Mouse (Mus musculus) liver, postnatal 0 days (tissue): ENCODE measurements around the gene Gm20388. TPM values are rescaled to one million over a fixed set of nuclear protein-coding genes. Genes with fewer than 3 reads are reported as not detected.
A peak's percentile ranks its signal among the peaks of the same experiment; 100 is the strongest.
"Not testable (repeated sequence)": the region's sequence is repeated elsewhere in the genome, so short reads cannot be mapped to it uniquely, and the experiment has no call there.

Experiments used
- ATAC-seq: fragments of 200-750 bp; cut with Nextera tagmentation; 2 replicates; pipeline ENCODE4 v1.8.0; 2017; ENCODE audit warnings: mild to moderate bottlenecking, moderate library complexity
- DNase-seq: peaks from one replicate; pipeline ENCODE4 v3.0.0-alpha.2; 2016
- H3K27ac ChIP-seq: fragments of 300-500 bp; sonication (generic); 2 replicates; pipeline ENCODE4 v1.5.1; 2014; ENCODE audit warnings: antibody characterized with exemption, moderate library complexity, mild to moderate bottlenecking, low read depth
- H3K27me3 ChIP-seq: fragments of 300-500 bp; sonication (generic); 2 replicates; pipeline ENCODE4 v1.6.1; 2014; ENCODE audit warnings: low read length, control low read depth, mixed read lengths; ENCODE audit not compliant: insufficient read depth
- H3K36me3 ChIP-seq: fragments of 300-500 bp; sonication (generic); replicated peaks from 2 replicates; pipeline ENCODE4 v1.6.1; 2014; ENCODE audit warnings: mild to moderate bottlenecking, control low read depth, low read length, moderate library complexity, mixed read lengths; ENCODE audit not compliant: insufficient read depth
- H3K4me1 ChIP-seq: fragments of 300-500 bp; sonication (generic); 2 replicates; pipeline ENCODE4 v1.6.1; 2014; ENCODE audit warnings: antibody characterized with exemption, mild to moderate bottlenecking, control low read depth; ENCODE audit not compliant: insufficient read depth
- H3K4me2 ChIP-seq: fragments of 300-500 bp; sonication (generic); 2 replicates; pipeline ENCODE4 v1.6.1; 2014; ENCODE audit warnings: low read depth, mild to moderate bottlenecking, low read length, moderate library complexity, mixed read lengths
- H3K4me3 ChIP-seq: fragments of 300-500 bp; sonication (generic); 2 replicates; pipeline ENCODE4 v1.5.1; 2014; ENCODE audit warnings: low read depth, low read length
- H3K9ac ChIP-seq: fragments of 300-500 bp; sonication (generic); replicated peaks from 2 replicates; pipeline ENCODE4 v1.6.1; 2014; ENCODE audit warnings: mild to moderate bottlenecking, moderate library complexity
- H3K9me3 ChIP-seq: fragments of 300-500 bp; sonication (generic); 2 replicates; pipeline ENCODE4 v1.6.1; 2016; ENCODE audit warnings: mild to moderate bottlenecking, control low read depth, low read length, mixed read lengths
- CTCF ChIP-seq: sonication (generic); IDR thresholded peaks from 2 replicates; pipeline ENCODE4 v1.5.1; 2016; ENCODE audit warnings: antibody characterized with exemption, low read depth
- EP300 ChIP-seq: IDR thresholded peaks from 2 replicates; pipeline ENCODE4 v1.6.1; 2016; ENCODE audit warnings: antibody characterized with exemption, low read depth, mild to moderate bottlenecking
- WGBS: fragments of 180-500 bp; shearing (Covaris S2); extraction: QIAGEN DNeasy Blood & Tissue Kit; methylation state at CpG from one replicate; pipeline ENCODE4 v1.1.7; 2014; ENCODE audit not compliant: insufficient replicate concordance; 5-methylcytosine and 5-hydroxymethylcytosine counted together
- polyA plus RNA-seq: library from polyadenylated mRNA; unstranded; fragments of >200 nt; fragmentation: Nextera tagmentation; extraction: Ambion mirVana; gene quantifications from 2 replicates; pipeline ENCODE4 v1.2.1, GENCODE M21; 2015

The Gm20388 gene
- polyA plus RNA-seq, 1 experiment from 2014 or later = not detected

DNA sequence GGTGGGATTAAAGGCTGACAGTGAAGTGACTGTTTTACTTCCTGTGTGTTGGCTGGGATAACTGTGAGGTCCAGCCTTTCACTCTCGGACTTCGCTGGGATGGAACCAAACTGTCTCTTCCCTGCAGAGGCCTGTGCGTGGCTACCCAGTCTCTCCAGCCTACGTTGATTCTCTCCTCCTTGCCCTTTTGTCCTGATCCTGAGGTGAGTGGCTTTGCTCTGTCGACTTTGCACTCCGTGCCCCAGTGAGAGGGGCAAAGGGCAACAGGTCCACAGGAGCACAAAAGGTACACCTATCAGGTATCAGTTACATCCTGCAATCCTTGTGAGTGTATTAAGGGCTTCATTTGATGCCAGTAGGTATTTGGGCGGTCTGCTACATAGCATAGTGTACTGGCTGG lies 3512.8 kb downstream of the Gm20388 start, which contains the start of gene Def8:
TSS of gene Def8 (plus strand) at position 87 of the 400 bp plus-strand sequence.
- ATAC-seq (no peak), DNase-seq (no peak)
- Histone ChIP-seq H3K9me3 (peaks cover 23% of the 10 kb centered on the region), H3K27me3 (no peaks in the 10 kb centered on the region), H3K4me1 (no peaks in the 10 kb centered on the region), H3K9ac (no peak within 1 kb of the TSS), H3K27ac (no peak within 1 kb of the TSS), H3K36me3 (no peaks in the 10 kb centered on the region), H3K4me3 (0 out of 2 replicates have a peak within 1 kb of the TSS, but pooled peaks have one; percentile 15), H3K4me2 (peak within 1 kb of the TSS; percentile 65)
- TF ChIP-seq EP300 (no peak), CTCF (no peak)
- WGBS = 59% methylated on average over 7 of the region's 7 CpGs

DNA sequence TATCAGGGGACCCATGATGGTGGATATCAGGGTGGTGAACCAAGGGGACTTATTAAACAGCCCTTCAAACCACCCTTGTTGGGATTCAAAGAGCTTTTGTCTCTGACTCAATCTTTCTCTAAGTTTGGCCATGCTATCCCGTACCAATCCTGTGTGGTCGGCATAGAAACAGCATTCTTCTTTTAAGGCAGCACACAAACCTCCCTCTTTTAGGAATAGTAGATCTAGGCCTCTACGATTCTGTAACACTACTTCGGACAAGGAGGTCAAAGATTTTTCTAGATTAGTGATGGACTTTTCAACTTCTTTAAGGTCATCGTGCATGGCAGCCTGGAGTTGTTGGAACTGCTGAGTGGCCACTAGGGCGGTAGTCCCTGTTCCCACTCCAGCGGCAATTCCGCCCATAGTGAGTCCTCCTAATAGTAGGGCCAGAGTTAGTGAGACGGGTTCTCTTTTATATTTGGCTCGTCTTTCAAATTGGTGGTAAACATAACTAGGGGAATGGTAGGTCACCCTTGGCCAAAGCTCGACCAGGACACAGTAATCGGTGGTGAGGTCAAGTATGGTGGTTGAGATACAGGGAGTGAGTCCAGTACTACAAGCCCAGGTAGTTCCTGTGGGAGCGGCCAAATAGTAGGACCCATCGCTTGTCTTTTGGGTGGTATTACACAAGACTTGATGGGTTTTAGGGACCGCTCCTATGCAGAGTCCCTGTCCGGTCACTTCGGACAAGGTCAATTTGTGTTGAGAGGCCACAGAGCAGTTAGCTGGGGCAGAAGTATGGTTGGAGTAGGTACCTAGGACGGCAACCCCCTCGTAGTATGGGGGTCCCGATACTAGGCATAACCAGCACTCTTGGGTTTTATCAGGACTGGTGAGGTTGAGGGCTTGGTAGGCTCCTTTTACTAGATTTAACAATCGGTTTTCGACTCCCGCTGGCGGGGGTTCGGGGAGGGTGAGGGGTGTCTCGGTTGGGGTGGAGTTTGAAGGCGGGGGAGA lies 3516.2 kb downstream of the Gm20388 start:
- TF ChIP-seq EP300 = no peak
- TF ChIP-seq CTCF = no peak
- no peak for DNase-seq
- Histone ChIP-seq H3K4me2 (no peak overlapping the region), H3K36me3 (no peaks in the 10 kb centered on the region), H3K4me3 (no peak overlapping the region), H3K27ac (no peak overlapping the region), H3K27me3 (no peaks in the 10 kb centered on the region), H3K9ac (no peak overlapping the region), H3K9me3 (peaks cover 32% of the 10 kb centered on the region), H3K4me1 (no peaks in the 10 kb centered on the region)
- no peak for ATAC-seq
- 92% methylated on average over 27 of the region's 27 CpGs for WGBS

GRCm38 (mm10) chr8:123427639-123428275 lies 3517.1 kb downstream of the Gm20388 start:
- Histone ChIP-seq H3K9ac (no peak overlapping the region), H3K4me1 (no peaks in the 10 kb centered on the region), H3K27me3 (no peaks in the 10 kb centered on the region), H3K4me2 (no peak overlapping the region), H3K36me3 (no peaks in the 10 kb centered on the region), H3K4me3 (no peak overlapping the region), H3K27ac (no peak overlapping the region), H3K9me3 (peaks cover 37% of the 10 kb centered on the region)
- 94% methylated on average over 24 of the region's 24 CpGs for WGBS
- ATAC-seq = no peak
- DNase-seq = no peak
- no peak for TF ChIP-seq CTCF
- no peak for TF ChIP-seq EP300

GRCm38 (mm10) chr8:123428343-123428893 lies 3517.8 kb downstream of the Gm20388 start:
- H3K4me3 ChIP-seq = no peak overlapping the region
- no peak overlapping the region for H3K4me2 ChIP-seq
- DNase-seq (peak; percentile 13), ATAC-seq (no peak)
- H3K4me1 ChIP-seq = no peaks in the 10 kb centered on the region
- H3K36me3 ChIP-seq = no peaks in the 10 kb centered on the region
- 93% methylated on average over 28 of the region's 29 CpGs for WGBS
- peaks cover 37% of the 10 kb centered on the region for H3K9me3 ChIP-seq
- H3K27me3 ChIP-seq = no peaks in the 10 kb centered on the region
- no peak overlapping the region for H3K27ac ChIP-seq
- no peak overlapping the region for H3K9ac ChIP-seq
- TF ChIP-seq CTCF (no peak), EP300 (no peak)

DNA sequence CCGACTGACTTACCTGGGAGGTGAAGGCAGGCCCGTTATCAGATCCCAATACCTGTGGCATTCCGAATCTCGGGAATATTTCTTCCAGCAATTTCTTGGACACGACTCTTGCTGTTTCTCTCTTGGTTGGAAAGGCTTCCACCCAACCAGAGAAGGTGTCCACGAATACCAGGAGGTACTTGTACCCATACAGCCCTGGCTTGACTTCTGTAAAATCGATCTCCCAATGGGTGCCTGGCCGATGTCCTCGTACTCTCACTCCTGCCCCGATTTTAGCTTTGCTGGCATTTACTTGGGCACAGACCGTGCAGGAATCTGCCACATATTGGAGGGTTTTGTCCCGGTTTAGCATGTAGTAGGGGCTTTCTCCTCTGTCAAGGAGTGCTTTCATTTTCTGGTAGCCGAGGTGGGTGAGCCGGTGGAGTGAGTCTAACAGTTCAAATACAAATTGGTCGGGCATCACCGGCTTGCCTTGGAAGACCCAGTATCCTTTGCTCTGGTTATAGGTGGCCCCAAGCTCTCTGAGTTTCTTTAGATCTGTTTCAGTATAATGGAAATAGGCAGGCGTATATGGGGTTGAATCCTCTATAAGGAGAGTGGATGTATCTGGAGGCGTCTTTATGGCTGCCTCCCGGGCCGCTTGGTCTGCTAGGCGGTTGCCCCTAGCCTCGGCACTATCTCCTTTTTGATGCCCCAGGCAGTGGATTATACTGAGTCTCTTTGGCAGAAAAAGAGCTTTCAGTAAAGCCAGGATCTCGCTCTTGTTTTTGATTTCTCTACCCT lies 3518.5 kb downstream of the Gm20388 start:
- Histone ChIP-seq H3K4me3 (no peak overlapping the region), H3K27me3 (no peaks in the 10 kb centered on the region), H3K27ac (no peak overlapping the region), H3K4me1 (no peaks in the 10 kb centered on the region), H3K9me3 (peaks cover 37% of the 10 kb centered on the region), H3K9ac (no peak overlapping the region), H3K36me3 (no peaks in the 10 kb centered on the region), H3K4me2 (no peak overlapping the region)
- no peak for DNase-seq
- TF ChIP-seq CTCF = no peak
- TF ChIP-seq EP300 = no peak
- ATAC-seq = no peak
- WGBS = 91% methylated on average over 23 of the region's 23 CpGs

DNA sequence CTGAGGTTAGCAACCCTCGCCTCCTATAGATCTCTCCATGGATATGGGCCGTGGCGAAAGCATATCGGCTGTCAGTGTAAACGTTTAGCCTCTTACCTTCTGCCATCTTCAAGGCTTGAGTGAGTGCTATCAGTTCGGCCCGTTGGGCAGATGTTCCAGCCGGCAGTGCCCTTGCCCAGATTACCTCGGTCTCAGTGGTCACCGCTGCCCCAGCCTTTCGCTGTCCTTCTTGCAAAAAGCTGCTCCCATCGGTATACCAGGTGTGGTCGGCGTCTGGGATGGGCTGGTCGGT lies 3519.0 kb downstream of the Gm20388 start:
- not testable (repeated sequence) for ATAC-seq, H3K36me3 ChIP-seq, DNase-seq, H3K9ac ChIP-seq, H3K4me3 ChIP-seq, H3K27me3 ChIP-seq, H3K27ac ChIP-seq, H3K4me2 ChIP-seq, H3K4me1 ChIP-seq
- peaks cover 37% of the 10 kb centered on the region for H3K9me3 ChIP-seq
- 89% methylated on average over 12 of the region's 15 CpGs for WGBS

- DNase-seq, H3K27me3 ChIP-seq, H3K4me2 ChIP-seq, H3K27ac ChIP-seq, H3K4me3 ChIP-seq, ATAC-seq, H3K9ac ChIP-seq, H3K4me1 ChIP-seq, H3K36me3 ChIP-seq: not testable (repeated sequence)
- peaks cover 37% of the 10 kb centered on the region for H3K9me3 ChIP-seq
- 78% methylated on average over 8 of the region's 8 CpGs for WGBS
Measured at GRCm38 (mm10) chr8:123430936-123431335, 3520.3 kb downstream of the Gm20388 start.
